Mouse (Mus musculus) E14TG2a.4 (cell line): ENCODE data around the gene Adam19.

Experiments used
- H3K27me3 ChIP-seq: 2 replicates; pipeline ENCODE4 v1.6.1; 2014; ENCODE audit warnings: low read length, control low read depth; ENCODE audit not compliant: insufficient read depth
- H3K36me3 ChIP-seq: 2 replicates; pipeline ENCODE4 v1.6.1; 2014; ENCODE audit warnings: low read length, control low read depth; ENCODE audit not compliant: insufficient read depth
- H3K4me1 ChIP-seq: replicated peaks from 2 replicates; pipeline ENCODE4 v1.6.1; 2014; ENCODE audit warnings: low read depth, low read length, control low read depth
- H3K4me3 ChIP-seq: replicated peaks from 2 replicates; pipeline ENCODE4 v1.5.1; 2014; ENCODE audit warnings: mild to moderate bottlenecking, low read length
- H3K9me3 ChIP-seq: 2 replicates; pipeline ENCODE4 v1.6.1; 2014; ENCODE audit warnings: low read length, control low read depth
- CTCF ChIP-seq: conservative IDR thresholded peaks from 2 replicates; pipeline ENCODE4 v1.5.1; 2014; ENCODE audit warnings: low read length
- NANOG ChIP-seq: IDR thresholded peaks from 2 replicates; pipeline ENCODE4 v1.6.1; 2014; ENCODE audit warnings: borderline replicate concordance, low read length, mixed read lengths
- POU5F1 ChIP-seq: IDR thresholded peaks from 2 replicates; pipeline ENCODE4 v1.6.1; 2014; ENCODE audit warnings: low read length, borderline replicate concordance

Gene Adam19

DNA sequence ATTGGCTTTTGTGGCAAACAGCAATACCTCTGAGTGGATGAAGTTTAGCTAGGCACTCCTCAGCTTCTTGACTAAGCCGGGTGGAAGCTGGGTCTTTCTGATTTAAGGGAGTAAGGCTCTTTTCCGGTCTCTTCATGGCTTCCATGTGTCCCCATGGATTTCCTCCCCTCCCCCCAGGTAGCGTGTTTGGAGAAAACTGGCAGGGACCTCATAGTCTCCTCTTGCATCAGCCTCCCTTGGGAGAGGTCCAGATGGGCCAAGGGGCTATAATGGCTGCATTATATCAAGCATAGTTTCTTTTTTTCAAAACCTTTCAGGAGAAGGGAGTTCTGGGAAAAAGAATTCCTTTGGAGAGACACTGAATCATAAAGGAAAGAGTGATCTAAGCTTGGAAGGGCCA, 28.8 kb downstream of the Adam19 start:
- Histone ChIP-seq H3K4me3 (no peak overlapping the region), H3K4me1 (peaks cover 72% of the 10 kb centered on the region), H3K36me3 (peaks cover 65% of the 10 kb centered on the region), H3K9me3 (no peaks in the 10 kb centered on the region), H3K27me3 (no peaks in the 10 kb centered on the region)
- TF ChIP-seq POU5F1 (no peak), NANOG (no peak), CTCF (no peak)

DNA sequence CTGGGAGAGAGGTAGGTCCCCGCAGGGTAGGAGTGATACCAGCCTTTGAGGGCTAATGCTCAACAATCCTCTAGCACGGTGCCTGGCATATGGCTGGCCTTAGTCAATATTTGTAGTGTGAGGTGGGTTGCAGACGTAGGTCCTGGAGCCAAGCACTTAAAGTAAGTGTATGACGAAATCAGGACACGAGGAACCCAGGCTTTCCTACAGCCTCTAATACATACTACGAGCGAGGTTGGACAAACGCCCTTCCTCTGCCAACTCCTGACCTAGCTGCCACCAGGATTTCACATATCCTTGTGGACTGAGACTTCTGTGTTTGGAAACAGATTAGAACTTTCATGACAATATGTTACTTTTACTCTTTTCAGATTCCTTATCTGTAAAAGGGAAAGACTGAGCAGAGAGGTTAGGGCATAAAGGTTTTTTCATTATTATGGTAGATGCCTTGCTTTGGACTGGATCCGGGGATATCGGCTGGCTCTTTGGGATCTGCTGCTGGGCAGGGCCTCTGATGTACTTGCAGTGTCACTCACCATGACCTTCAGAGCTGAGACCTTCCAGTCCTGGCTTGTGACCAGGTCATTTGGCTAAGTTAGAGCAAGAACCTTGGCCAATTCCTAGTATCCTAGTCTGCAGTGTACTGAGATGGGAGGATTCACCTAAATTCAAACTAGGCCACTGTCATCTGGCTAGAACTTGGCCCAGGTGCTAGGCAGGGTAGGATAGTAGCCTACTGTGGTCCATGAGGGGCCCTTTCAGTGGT, 29.8 kb downstream of the Adam19 start:
- H3K4me1 ChIP-seq: peaks cover 76% of the 10 kb centered on the region
- TF ChIP-seq POU5F1 (no peak), NANOG (no peak), CTCF (no peak)
- peaks cover 65% of the 10 kb centered on the region for H3K36me3 ChIP-seq
- no peak overlapping the region for H3K4me3 ChIP-seq
- H3K27me3 ChIP-seq: no peaks in the 10 kb centered on the region
- H3K9me3 ChIP-seq: no peaks in the 10 kb centered on the region

DNA sequence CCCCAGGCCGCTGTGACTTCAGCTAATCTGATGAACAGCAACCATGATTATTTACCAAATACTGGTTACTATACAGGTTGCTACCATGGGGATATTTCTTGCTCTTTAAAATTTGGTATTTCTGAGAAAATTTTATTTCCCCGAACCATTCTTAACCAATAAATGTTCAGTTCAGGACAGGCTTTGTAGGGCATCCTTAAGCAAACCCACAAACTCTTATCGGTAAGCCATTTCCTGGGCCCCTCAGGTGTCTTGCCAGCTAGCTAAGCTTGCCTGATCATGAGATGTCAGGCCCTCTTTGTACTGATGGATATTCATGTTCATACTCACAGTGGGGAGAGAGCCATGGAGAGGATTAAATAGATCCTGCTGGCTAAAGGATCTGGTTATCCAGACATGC, 30.7 kb downstream of the Adam19 start:
- H3K9me3 ChIP-seq: no peaks in the 10 kb centered on the region
- peaks cover 60% of the 10 kb centered on the region for H3K36me3 ChIP-seq
- TF ChIP-seq POU5F1 (no peak), NANOG (no peak), CTCF (no peak)
- H3K4me1 ChIP-seq: peaks cover 85% of the 10 kb centered on the region
- H3K27me3 ChIP-seq: no peaks in the 10 kb centered on the region
- no peak overlapping the region for H3K4me3 ChIP-seq

DNA sequence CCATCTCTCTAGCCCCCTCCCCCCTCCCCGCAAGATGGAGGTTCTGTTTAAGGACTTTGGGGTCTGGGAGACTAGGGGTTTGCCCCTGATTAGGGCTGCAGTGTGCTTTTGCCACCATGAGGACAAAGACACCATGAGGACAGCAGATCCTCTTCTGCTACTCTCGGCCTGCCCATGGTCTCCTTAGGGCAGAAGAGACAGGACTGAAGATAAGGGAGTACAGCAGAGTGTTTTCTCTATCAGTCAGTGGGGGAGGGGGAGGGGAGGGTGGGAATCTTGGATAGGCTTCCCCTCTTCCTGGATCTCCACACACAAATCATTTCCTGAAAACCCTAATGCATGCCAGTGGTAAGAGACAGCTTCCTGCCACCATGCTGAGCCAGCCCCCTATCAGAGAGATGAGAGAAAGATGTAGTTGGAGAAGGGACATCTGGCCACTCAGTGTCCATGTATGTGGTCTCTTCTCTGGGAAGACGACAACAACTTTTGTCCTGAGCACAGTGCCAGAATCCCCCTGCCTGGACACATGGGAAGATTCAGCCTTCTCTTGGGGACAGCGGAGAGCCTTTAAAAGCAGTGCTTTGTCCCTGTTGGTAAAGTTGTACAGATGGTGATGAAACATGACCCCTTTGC, 33.4 kb downstream of the Adam19 start:
- TF ChIP-seq NANOG (no peak), POU5F1 (no peak)
- peaks cover 51% of the 10 kb centered on the region for H3K36me3 ChIP-seq
- H3K9me3 ChIP-seq: no peaks in the 10 kb centered on the region
- peaks cover 86% of the 10 kb centered on the region for H3K4me1 ChIP-seq
- no peaks in the 10 kb centered on the region for H3K27me3 ChIP-seq
- H3K4me3 ChIP-seq: peak overlapping the region; percentile 10; the same call in 1 of the 2 replicates

DNA sequence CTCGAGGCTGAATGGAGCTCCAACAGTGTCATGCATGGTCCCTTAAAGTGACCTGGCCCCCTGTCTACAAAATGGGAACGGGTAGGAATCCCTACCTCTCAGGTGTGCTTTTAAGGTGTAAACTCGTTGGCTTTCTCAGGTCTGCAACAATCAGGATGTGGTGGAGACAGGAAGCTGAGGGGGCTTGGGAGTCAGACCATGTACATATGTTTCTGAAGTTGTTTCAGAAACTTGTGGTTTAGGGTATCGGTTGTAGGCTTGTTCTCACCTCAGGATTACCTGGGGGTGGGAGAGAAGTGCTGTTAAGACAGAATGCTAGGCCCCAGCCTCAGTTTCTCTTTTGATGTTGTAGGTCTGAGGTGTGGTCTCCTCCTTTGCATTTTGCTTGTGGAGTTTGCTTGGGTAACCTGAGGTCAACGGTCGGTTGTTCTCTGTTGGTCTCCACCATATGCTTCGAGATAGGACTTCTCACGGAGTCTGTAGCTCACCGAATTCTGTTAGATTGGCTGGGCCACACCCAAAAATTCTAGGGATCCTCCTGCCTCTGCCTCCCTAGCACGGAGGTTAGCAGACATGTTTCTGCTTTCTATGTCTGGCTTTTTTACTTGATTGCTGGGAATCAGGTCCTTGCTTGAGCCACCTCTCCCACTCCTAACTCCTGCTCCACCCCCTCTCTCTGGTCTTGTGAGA, 34.4 kb downstream of the Adam19 start:
- peaks cover 88% of the 10 kb centered on the region for H3K4me1 ChIP-seq
- H3K4me3 ChIP-seq: 0 out of 2 replicates have a peak overlapping the region, but pooled peaks have one; percentile 1
- H3K36me3 ChIP-seq: peaks cover 51% of the 10 kb centered on the region
- no peaks in the 10 kb centered on the region for H3K27me3 ChIP-seq
- TF ChIP-seq NANOG (no peak), POU5F1 (no peak), CTCF (no peak)
- H3K9me3 ChIP-seq: no peaks in the 10 kb centered on the region

DNA sequence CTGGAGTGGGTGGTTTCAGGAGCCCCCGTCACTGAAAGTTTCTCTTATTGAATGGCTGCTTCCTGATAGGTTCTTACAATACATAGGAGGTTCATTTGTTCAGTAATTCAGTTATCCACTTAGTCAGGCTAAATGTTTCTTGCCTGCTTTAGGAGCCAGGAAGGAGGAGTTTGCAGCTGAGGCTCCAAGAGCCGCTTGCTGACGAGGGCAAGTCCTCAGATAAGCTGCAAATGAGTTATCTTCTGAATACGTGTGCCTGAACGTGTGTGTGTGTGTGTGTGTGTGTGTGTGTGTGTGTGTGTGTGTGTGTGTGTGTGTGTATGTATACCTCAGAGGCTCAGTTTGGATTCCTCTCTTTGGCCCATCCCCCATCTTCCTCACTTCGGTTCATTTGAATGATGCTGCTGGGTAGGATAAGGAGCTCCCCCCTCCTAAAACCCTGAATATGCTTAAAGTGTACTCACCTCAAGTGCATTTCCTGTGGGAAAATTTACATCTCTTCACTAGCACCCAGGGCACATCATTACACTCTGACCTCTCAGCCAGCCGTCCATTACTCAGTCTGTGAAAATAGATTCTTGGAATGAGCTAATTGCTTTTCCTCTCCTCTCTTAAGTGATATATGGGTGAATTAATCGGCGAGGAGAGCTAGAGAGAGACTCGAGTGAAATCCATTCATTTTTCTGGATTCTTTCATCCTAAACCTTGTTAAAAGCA, 35.3 kb downstream of the Adam19 start:
- Histone ChIP-seq H3K9me3 (no peaks in the 10 kb centered on the region), H3K4me3 (no peak overlapping the region), H3K27me3 (no peaks in the 10 kb centered on the region), H3K4me1 (peaks cover 88% of the 10 kb centered on the region), H3K36me3 (peaks cover 51% of the 10 kb centered on the region)
- TF ChIP-seq CTCF (no peak), POU5F1 (no peak), NANOG (no peak)

DNA sequence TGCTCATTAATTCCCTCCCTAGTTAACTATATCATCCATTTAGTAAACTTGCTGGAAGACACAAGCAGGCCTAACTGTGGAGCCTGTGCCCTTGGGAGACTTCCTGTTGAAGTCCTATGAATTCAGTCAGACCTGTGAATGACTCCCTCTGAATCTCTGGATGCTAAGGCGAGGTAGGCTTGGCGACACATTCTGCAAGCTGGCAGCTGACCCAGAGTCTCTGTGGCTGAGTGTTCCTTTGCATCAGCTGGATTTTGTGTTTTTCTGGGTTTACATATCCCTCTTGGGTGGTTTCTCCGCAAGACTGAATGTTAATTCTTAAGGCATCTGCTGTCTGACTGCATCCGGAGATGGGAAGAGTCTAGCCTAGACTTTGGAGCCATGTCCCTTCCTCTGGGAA, 36.3 kb downstream of the Adam19 start:
- H3K9me3 ChIP-seq: no peaks in the 10 kb centered on the region
- H3K36me3 ChIP-seq: peaks cover 58% of the 10 kb centered on the region
- H3K4me3 ChIP-seq: no peak overlapping the region
- H3K27me3 ChIP-seq: no peaks in the 10 kb centered on the region
- H3K4me1 ChIP-seq: peaks cover 87% of the 10 kb centered on the region
- TF ChIP-seq NANOG (no peak), CTCF (no peak), POU5F1 (no peak)
